Mouse (Mus musculus) left cerebral cortex, adult 2 months (tissue): ENCODE results near the gene Scyl1. TPM values are rescaled to one million over a fixed set of nuclear protein-coding genes. Genes with fewer than 3 reads are reported as not detected.
A peak's percentile ranks its signal among the peaks of the same experiment; 100 is the strongest.

Experiments used
- DNase-seq, 2 experiments: peaks; one replicate each; pipeline ENCODE4 v3.0.0; 2021 to 2022; ENCODE audit warnings: low spot score in 2 of 2, mixed read lengths in 1 of 2; ENCODE audit errors: extremely low spot score in 1 of 2
- H3K27ac ChIP-seq: fragments of 200-600 bp; 2 replicates; pipeline ENCODE4 v1.8.1; 2022
- H3K4me3 ChIP-seq: fragments of 200-600 bp; 2 replicates; pipeline ENCODE4 v1.8.1; 2022
- CTCF ChIP-seq: fragments of 200-600 bp; IDR thresholded peaks from 2 replicates; pipeline ENCODE4 v1.8.1; 2022; ENCODE audit warnings: antibody characterized with exemption, mild to moderate bottlenecking, moderate library complexity
- intact Hi-C: fragments of 180-260 bp; cut with DNase I; formaldehyde crosslinking; loops from one replicate; pipeline ENCODE4 v1.15.1; 2025
- total RNA-seq, 2 experiments: library from RNA; stranded (reverse); gene quantifications; 2 replicates each; pipeline ENCODE4 v1.2.3; 2021

The Scyl1 gene
- total RNA-seq, 2 experiments from 2014 or later = 92.0 to 98.0 TPM

DNA sequence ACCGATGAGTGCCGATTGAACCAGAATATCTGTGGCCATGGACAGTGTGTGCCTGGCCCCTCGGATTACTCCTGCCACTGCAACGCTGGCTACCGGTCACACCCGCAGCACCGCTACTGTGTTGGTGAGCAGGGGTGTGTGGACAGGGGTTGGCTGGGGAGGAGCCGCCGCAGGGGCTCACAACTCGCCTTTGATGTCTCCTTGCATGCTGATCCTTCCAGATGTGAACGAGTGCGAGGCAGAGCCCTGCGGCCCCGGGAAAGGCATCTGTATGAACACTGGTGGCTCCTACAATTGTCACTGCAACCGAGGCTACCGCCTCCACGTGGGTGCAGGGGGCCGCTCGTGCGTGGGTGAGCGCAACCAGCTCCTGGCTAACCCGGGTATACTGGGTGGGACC, 20.3 kb downstream of the Scyl1 start:
- DNase-seq = no peak
- intact Hi-C loops = no loop called here
- Histone ChIP-seq H3K4me3 (no peak overlapping the region), H3K27ac (no peak overlapping the region)
- TF ChIP-seq CTCF = no peak

DNA sequence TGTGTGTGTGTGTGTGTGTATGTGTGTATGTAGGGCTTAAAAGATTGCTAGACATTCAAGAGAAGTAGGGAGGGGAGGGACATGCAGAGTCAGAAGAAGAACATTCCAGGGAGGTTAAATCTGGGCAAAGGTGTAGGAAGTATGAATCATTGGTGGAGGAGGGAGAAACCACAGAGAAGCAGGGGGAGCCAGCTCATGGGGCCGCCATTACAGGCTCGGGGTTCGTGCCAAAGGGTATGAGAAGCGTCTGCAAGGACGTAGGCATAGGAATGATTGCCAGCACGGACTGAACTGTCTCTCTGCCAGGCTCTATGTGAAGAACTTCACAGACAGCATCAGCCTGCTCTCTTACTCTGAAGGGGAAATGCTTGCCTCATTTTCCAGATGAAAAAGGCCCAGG, 21.7 kb downstream of the Scyl1 start:
- H3K4me3 ChIP-seq = no peak overlapping the region
- no peak for TF ChIP-seq CTCF
- intact Hi-C loops = no loop called here
- DNase-seq = peak in 1 of 2 experiments; percentile 42
- H3K27ac ChIP-seq = no peak overlapping the region

DNA sequence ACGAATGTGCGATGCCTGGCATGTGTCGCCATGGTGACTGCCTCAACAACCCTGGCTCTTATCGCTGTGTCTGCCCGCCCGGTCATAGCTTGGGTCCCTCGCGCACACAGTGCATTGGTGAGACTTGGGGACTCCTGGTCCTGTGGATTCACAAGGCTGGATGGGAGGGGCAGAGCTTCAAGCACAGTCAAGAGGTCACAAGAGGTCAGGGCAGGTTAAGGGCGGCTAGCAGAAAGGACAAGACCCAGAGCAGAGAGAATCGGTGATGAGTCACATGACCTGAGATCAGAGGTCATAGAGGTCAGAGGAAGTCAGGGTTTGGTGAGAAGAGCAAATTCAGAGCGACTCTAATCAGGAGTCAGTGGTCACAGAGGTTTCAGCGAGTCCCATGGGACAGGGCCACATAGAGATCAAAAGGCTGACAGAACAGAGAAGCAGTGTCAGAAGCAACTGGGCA, 24.3 kb downstream of the Scyl1 start:
- Histone ChIP-seq H3K4me3 (no peak overlapping the region), H3K27ac (no peak overlapping the region)
- DNase-seq = no peak
- TF ChIP-seq CTCF = no peak
- intact Hi-C loops = no loop called here

DNA sequence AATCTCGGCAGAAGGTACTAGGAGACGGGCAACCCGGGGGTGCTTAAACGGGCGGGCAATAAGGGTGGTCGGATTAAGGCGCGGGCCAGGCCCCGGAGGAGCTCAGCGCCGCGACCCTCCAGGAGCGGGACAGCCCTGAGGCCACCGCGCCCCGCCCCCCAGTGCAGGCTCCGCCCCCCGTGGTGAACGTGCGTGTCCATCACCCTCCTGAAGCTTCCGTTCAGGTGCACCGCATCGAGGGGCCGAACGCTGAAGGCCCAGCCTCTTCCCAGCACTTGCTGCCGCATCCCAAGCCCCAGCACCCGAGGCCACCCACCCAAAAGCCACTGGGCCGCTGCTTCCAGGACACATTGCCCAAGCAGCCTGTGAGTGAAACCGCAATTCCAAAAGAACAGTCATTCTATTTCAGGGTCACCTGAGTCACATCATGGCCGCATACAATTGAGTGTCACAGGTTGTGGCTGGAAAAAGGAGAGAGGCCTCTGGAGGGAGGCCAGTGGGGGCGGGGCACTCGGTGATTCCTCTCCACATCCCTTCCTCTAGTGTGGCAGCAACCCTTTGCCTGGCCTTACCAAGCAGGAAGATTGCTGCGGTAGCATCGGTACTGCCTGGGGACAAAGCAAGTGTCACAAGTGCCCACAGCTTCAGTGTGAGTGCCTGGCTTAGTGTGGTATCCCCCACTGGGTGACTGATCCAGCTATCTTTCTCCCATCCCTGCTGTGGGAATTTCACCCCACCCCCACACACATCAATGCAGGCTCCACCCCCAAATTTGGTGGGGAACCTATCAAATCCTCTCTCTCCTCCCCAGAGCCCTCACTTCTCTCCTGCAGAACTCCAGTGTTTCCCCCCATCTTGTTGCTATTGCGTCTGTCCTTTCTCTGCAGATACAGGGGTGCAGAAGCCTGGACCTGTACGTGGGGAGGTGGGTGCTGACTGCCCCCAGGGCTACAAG, 25.2 kb downstream of the Scyl1 start:
- H3K4me3 ChIP-seq = no peak overlapping the region
- TF ChIP-seq CTCF = no peak
- no peak overlapping the region for H3K27ac ChIP-seq
- intact Hi-C loops = no loop called here
- no peak for DNase-seq

DNA sequence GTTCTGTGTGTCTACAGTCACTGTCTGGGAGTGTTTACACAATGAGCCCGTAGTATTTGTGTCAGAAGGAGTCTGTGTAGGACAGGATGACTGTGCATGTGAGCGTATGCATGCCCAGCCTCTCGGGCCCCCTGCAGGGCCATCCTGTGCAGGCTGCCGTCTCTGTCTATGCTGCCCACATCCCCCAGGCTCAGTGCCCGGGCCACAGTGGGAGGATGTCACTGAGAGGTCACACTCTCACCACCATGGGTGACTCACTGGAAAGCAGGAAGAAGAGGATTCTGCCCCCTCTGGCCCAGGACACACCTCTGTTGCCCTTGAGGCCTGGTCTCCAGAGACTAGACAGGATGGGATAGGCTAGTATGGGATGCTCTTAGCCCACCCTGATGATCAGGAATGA, 27.6 kb downstream of the Scyl1 start:
- no peak for TF ChIP-seq CTCF
- no peak for DNase-seq
- Histone ChIP-seq H3K27ac (no peak overlapping the region), H3K4me3 (no peak overlapping the region)
- intact Hi-C loops = no loop called here

DNA sequence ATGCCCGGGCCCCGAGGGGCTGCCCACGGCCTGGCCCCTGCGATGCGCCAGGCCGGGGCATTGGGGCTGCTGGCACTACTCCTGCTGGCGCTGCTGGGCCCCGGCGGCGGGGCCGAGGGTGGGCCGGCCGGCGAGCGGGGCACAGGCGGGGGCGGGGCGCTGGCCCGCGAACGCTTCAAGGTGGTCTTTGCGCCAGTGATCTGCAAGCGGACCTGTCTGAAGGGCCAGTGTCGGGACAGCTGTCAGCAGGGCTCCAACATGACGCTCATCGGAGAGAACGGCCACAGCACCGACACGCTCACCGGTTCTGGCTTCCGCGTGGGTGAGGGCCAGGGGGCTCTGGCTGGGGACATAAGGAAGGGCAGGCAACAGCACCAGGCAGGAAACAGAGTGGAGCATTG, 29.0 kb downstream of the Scyl1 start:
- Histone ChIP-seq H3K27ac (peak overlapping the region; percentile 69), H3K4me3 (peak overlapping the region; percentile 66)
- intact Hi-C loops = no loop called here
- DNase-seq = no peak
- no peak for TF ChIP-seq CTCF

DNA sequence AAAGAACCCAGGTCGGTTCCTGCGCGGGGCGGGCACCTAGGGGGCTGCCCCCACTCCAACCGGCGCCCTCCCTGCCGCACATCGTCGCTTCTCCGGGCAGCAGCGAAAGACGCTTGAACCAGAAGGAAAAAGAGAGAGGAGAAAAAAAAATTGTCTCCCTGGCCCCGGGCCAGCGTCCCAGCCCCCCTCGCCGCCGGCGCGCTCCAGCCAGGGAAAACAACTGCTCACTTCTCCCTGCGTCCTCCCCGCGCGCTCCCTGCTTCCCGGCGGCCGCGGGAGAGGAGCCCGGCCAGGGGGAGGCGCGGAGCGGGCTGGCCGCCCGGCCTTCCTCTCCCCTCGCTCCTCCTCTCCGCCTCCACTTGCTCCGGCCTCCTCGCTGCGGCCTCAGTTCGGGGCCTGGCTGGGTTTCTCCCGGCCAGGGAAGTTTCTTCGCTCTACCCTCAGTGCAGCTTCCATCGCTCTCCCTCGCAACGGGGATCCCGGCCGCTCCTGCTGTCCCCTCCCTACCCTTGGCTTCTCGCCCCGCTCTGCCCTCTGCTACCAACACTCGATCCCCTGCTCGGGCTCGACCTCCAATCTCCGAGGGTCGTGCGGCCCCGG, 29.5 kb downstream of the Scyl1 start:
- TF ChIP-seq CTCF = no peak; the same call in 1 of the 2 replicates
- peak; percentile 74 for DNase-seq
- Histone ChIP-seq H3K4me3 (peak overlapping the region; percentile 66), H3K27ac (peak overlapping the region; percentile 69)
- intact Hi-C loops = no loop called here

DNA sequence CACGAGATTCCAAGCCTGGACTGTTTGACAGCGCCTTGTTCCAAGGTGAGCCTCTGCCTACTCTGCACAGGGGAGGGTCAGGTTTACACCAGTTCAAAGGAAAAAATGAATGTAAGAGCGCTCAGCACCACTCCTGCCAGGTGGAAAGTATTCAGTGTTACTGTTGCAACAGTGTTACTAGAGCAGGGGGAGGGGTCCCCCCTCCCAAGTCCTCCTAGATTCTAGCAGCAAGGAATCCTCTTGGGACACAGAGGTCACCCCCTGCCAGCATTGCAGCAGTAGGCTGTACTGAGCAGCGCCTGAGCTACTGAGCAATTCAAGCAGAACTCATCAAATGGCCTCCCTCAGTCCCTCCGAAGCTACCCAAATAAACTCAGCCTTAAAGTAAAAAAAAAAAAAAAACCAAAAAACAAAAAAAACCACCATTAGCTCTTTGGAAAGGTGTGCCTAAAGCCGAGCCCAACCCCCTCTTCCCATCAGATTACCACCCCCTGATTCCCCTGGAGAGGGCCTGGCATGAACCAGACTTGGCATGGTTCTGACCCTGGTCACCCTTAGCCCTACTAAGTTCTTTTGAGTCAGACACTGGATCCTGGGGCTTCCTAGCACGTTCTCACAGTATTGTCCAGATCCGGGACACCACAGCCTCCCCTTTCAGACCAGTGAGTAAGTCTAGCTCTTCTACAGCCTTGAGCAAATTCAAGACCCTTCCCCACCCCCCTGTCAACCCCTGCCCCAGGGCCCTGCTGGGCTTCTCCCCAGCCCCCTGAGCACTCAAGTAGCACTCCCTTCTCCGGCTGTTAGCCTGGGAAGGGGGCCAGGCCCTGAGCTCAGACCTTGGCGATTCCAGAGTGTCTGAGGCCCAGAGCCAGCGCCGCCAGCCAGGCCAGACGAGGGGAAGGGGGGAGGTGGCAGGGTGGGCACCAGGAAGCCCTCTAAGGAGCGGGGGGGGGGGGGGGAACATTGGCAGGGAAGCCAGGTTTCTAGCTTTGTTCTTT, 30.6 kb downstream of the Scyl1 start, which contains the start of gene Ltbp3:
Gene Ltbp3, plus strand, starts transcription at position 585 of the 998 bp plus-strand sequence.
- TF ChIP-seq CTCF = no peak
- intact Hi-C loops = no loop called here
- no peak for DNase-seq
- Histone ChIP-seq H3K27ac (peak within 1 kb of the TSS; percentile 69), H3K4me3 (peak within 1 kb of the TSS; percentile 66)

DNA sequence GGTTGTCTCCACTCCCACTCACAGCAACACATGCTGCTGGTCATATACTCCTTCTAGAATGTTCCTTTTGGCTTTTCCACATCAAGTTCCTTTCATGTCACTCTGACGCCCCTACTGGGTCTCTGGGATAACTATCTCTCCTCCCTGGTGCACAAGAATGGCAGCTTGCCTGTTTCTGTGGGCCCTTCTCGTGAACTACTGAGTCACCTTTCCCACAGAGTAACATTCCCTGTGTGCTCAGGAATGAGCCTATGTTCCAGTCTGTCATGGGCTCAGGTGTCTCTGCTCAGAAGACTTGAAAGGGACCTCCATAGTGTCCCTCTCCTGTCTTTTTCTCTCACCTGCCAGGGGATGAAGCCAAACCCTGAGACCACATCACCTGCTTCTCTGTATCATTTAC, 31.8 kb downstream of the Scyl1 start:
- no peak overlapping the region for H3K27ac ChIP-seq
- no peak overlapping the region for H3K4me3 ChIP-seq
- intact Hi-C loops = no loop called here
- TF ChIP-seq CTCF = no peak
- DNase-seq = no peak

DNA sequence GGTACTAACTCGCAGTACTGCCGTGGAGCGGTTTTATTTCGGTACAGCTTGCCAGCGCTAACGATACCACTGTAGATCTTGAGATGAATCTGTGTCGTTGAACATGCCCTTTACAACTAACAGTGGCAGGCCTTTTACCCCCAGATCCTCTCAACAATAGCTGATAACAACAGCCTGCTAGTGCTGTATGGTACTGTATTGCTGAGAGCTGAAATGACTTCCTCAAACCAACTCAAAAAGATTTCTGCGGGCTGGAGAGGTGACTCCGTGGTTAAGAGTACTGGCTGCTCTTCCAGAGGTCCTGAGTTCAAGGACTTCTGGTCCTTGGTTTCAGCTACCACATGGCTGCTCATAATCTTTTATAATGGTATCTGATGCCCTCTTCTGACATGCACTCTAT, 36.9 kb downstream of the Scyl1 start:
- DNase-seq = no peak

DNA sequence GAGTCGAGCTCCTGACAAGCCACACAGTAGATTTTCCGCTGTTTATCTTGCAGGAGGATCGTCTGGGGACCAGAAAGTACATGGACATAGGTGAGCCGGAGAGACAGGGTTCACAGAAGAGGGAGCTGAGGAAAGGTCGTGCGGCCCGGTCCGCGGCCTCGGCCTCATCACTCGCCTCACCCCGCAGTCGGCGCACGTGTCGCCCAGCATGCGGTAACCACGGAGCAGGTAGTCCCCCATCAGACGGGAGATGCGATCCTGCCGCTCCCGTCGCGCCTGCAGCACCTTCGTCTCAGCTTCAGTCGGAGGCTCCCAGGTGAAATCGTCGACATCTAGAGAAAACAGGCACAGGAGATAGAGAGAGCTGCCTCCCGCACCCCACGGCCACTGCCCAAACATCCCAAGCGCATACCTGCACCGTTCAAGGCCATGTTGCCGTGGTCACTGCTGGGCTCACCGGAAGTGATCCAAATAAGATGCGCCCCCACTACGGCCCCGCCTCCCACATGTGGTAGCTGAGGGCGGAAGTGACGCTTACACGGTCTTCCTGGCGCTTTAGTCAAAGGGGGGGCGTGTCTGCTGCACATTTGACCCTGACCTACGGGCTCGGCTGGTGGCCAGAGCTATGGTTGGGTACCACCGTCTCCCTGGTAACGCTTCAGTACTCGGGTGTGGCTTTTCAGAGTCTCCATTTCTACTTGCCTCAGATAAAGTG, 39.8 kb downstream of the Scyl1 start:
- TF ChIP-seq CTCF = no peak
- H3K4me3 ChIP-seq = peak overlapping the region; percentile 58
- intact Hi-C loops = loop anchor here (2.0 kb wide), 1 partner anchor 39 kb away; the partner anchor contains the start of gene Scyl1
- DNase-seq = peak; percentile 92 to 93
- H3K27ac ChIP-seq = peak overlapping the region; percentile 75

More for the DNA sequence above, 36.9 kb downstream of the Scyl1 start:
- Histone ChIP-seq H3K27ac (no peak overlapping the region), H3K4me3 (no peak overlapping the region)
- intact Hi-C loops = no loop called here
- TF ChIP-seq CTCF = no peak
